Mouse (Mus musculus): ENCODE results near the gene Lrrc45. TPM values are rescaled to one million over a fixed set of nuclear protein-coding genes. Genes with fewer than 3 reads are reported as not detected.

Gene Lrrc45
- polyA plus RNA-seq, 1 experiment from 2014 or later = 57.0 TPM

DNA sequence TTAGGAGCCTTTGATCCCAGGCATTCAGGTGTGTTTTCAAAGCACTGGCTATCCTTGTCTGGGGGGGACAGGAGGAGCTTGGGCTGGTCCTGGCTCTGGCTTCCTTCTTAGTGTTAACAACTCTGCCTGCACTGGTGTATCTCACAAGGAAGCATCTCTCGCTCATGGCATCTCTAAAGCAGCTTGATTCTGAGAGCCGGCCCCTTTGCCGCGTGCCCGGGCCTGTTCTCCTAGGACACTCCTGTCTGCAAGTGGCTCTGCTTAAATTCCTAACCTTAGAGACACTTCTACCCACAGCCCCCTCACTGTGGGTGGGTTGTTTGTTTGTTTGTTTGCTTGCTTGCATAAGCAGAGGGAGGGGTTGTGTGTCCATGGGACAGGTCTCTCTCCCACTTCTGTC is 5.8 kb upstream of the Lrrc45 start:
- WGBS = 28% methylated on average over 5 of the region's 5 CpGs
- peaks cover 76% of the 10 kb centered on the region for H3K4me1 ChIP-seq
- H3K27me3 ChIP-seq (ENCODE audit: low read depth, poor library complexity, severe bottlenecking) = 0 out of 2 replicates have a peak, but pooled peaks cover 6% of the 10 kb centered on the region
- H3K27ac ChIP-seq (replicated peaks) = peak overlapping the region; percentile 82
- H3K4me3 ChIP-seq = no peak overlapping the region
- H3K9me3 ChIP-seq (replicated peaks) = no peaks in the 10 kb centered on the region
- DNase-seq (ENCODE audit: low spot score) = no peak
- H3K36me3 ChIP-seq = peaks cover 50% of the 10 kb centered on the region

DNA sequence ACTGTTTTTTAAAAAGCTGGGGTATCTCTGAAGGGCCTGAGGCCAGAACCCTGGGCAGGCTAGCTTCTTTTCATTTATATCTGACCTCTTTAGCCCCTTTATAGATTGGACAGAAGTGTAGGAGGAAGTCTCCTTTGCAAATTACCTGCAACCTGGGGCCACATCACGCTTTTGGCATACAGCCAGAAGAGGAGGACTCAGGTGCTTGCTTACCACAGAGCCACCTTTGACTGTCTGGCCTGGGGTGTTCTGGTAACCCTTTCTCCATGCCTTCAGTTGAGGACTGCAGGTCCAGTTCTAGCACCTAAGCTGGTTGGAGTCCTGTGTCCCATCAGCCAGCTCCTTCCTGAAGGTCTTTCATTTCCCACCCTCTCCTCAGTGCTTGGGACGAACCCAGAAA is 4.2 kb upstream of the Lrrc45 start:
- no peak overlapping the region for H3K4me3 ChIP-seq
- WGBS = 78% methylated on average over 2 of the region's 2 CpGs
- peaks cover 36% of the 10 kb centered on the region for H3K36me3 ChIP-seq
- no peak for DNase-seq (ENCODE audit: low spot score)
- 0 out of 2 replicates have a peak, but pooled peaks cover 6% of the 10 kb centered on the region for H3K27me3 ChIP-seq (ENCODE audit: low read depth, poor library complexity, severe bottlenecking)
- no peaks in the 10 kb centered on the region for H3K9me3 ChIP-seq (replicated peaks)
- no peak overlapping the region for H3K27ac ChIP-seq (replicated peaks)
- peaks cover 74% of the 10 kb centered on the region for H3K4me1 ChIP-seq

DNA sequence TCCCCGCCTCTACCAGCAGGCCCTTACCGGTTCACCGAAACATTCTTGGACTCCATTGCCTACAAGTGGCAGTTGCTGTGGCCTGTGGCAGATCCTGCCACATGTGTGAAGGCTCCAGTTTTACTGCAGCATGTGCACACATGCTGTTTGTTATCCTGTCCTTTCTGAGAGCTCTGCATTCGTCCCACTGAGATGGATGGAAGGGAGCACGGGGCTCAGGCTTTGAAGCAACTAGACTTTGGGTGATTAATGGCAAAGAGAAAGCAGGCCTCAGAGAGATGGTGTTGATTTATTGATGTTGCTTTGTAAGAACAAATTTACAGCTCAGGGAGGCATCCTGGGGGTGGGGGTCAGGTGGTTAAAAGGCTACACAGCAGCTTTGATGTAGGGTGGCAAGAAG is 3.1 kb upstream of the Lrrc45 start:
- 84% methylated on average over 5 of the region's 5 CpGs for WGBS
- DNase-seq (ENCODE audit: low spot score) = no peak
- Histone ChIP-seq H3K27ac (replicated peaks) (no peak overlapping the region), H3K4me3 (no peak overlapping the region), H3K36me3 (peaks cover 43% of the 10 kb centered on the region), H3K27me3 (ENCODE audit: low read depth, poor library complexity, severe bottlenecking) (0 out of 2 replicates have a peak, but pooled peaks cover 6% of the 10 kb centered on the region), H3K4me1 (peaks cover 71% of the 10 kb centered on the region), H3K9me3 (replicated peaks) (no peaks in the 10 kb centered on the region)

DNA sequence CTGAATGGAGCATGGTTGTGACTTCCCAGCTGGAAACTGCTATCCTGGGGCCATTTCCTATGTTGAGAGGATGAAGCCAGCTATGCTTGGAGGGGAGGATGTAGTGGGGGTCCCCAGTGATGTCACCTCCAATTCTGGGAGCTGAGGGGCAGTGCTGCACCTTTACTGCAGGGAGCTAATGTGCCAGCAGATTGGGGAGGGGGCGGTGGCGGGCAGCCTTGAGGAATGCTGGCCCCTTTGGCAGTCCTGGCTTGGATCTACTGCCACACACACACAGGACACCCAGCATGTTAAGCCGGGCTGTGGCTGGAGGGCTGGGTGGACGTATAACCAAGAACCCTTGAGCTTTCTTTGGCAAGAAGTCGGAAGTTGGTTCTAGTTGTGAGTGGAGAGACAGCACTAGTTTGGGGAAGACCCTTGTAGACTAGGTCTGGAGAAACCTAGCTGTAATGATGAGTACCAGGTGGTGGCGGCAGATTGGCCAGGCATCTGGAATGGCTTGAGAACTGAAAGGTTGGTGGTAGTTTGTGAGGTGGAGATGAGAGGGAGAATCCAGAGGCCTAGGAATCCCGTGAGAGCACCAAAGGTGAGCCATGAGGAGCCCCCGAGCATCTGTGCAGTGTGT is 1.6 kb upstream of the Lrrc45 start:
- peak overlapping the region; percentile 74 for H3K4me3 ChIP-seq
- DNase-seq (ENCODE audit: low spot score) = no peak
- no peaks in the 10 kb centered on the region for H3K9me3 ChIP-seq (replicated peaks)
- H3K36me3 ChIP-seq = peaks cover 55% of the 10 kb centered on the region
- peaks cover 56% of the 10 kb centered on the region for H3K4me1 ChIP-seq
- WGBS = 65% methylated on average over 8 of the region's 8 CpGs
- H3K27me3 ChIP-seq (ENCODE audit: low read depth, poor library complexity, severe bottlenecking) = 0 out of 2 replicates have a peak, but pooled peaks cover 6% of the 10 kb centered on the region
- H3K27ac ChIP-seq (replicated peaks) = 0 out of 2 replicates have a peak overlapping the region, but pooled peaks have one; percentile 81

DNA sequence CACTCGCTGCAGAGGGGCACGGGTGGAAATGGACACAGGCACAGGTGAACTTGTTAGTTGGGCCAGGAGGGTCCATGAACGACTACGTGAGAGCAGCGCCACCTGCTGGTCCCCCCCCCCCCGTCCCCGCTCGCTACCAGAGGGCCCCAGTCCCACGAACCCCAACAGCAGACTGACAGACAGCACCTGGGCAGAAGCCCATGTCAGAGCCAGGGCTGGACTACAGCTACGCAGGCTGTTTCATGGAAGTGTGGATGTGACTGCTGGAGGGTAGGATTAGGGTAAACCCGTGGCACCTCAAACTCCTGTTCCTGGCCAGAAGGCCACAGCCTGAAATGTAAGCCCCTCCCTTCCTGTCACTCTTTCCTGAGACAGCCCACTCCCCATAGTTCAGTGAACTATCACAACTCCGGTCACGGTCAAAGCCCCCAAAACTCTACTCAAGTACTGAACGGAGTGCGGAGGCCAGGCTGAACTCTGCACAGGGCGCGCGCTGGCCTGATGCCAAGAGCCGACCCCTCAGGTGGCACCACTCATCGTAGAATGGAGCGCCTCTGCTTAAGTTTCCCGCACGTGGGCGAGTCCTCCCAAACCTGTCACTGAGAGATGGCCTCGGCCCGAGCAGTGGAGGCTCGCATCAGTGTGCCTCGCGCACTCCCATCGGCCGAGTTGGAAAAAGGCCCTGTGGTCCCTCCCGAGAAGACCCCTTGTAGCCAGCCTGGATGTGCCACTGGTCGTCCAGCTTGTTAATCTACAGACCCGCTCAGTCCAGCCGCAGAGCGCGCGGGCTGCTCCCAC is 755 bp upstream of the Lrrc45 start:
- Histone ChIP-seq H3K36me3 (peaks cover 64% of the 10 kb centered on the region), H3K4me3 (peak overlapping the region; percentile 74), H3K9me3 (replicated peaks) (no peaks in the 10 kb centered on the region), H3K27ac (replicated peaks) (peak overlapping the region; percentile 81), H3K4me1 (peaks cover 48% of the 10 kb centered on the region), H3K27me3 (ENCODE audit: low read depth, poor library complexity, severe bottlenecking) (0 out of 2 replicates have a peak, but pooled peaks cover 6% of the 10 kb centered on the region)
- under 1% methylated on average over 38 of the region's 38 CpGs for WGBS
- peak; percentile 76 for DNase-seq (ENCODE audit: low spot score)

DNA sequence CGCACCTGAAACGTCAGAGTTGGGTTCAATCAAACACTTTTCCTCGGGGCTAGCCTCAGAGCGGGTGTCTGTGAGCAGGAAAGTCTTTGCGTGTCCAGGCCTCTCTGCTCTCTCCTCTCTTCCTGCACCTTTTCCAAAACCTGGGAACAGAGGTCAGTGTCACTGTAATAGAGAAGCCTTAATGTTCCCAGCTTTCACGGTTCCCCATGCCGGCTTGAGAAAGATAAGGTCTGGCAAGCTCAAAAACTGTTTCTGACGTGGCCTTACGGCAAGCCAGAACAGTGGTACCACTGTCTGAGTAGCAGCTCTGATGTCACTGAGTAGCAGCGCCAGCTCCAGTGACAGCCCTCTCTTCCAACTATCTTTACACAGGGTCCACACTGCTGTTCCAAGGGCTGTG is 821 bp downstream of the Lrrc45 start:
- no peak for DNase-seq (ENCODE audit: low spot score)
- peaks cover 66% of the 10 kb centered on the region for H3K36me3 ChIP-seq
- WGBS = 69% methylated on average over 10 of the region's 10 CpGs
- peak overlapping the region; percentile 81 for H3K27ac ChIP-seq (replicated peaks)
- H3K27me3 ChIP-seq (ENCODE audit: low read depth, poor library complexity, severe bottlenecking) = no peaks in the 10 kb centered on the region
- H3K9me3 ChIP-seq (replicated peaks) = no peaks in the 10 kb centered on the region
- H3K4me3 ChIP-seq = peak overlapping the region; percentile 74
- H3K4me1 ChIP-seq = peaks cover 33% of the 10 kb centered on the region

DNA sequence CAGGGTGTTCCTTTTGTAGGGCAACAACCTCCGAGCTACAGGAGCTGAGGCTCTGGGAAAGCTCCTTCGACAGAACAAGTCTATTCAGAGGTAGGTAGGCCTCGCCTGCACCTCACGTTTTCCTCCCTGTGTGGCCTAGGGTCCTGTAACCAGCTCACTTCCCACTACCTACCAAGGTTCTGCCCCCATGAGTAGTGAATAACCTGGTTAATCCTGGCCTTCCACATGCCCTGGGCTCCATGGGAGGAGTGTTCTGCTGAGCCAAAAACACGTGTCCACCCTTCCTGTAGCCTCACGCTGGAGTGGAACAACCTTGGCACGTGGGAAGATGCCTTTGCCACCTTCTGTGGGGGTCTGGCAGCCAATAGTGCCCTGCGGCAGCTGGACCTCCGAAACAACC is 1.4 kb downstream of the Lrrc45 start:
- Histone ChIP-seq H3K27ac (replicated peaks) (no peak overlapping the region), H3K27me3 (ENCODE audit: low read depth, poor library complexity, severe bottlenecking) (0 out of 2 replicates have a peak, but pooled peaks cover 4% of the 10 kb centered on the region), H3K9me3 (replicated peaks) (no peaks in the 10 kb centered on the region), H3K4me1 (peaks cover 37% of the 10 kb centered on the region), H3K36me3 (peaks cover 66% of the 10 kb centered on the region), H3K4me3 (peak overlapping the region; percentile 74)
- WGBS = 94% methylated on average over 9 of the region's 9 CpGs
- DNase-seq (ENCODE audit: low spot score) = no peak

DNA sequence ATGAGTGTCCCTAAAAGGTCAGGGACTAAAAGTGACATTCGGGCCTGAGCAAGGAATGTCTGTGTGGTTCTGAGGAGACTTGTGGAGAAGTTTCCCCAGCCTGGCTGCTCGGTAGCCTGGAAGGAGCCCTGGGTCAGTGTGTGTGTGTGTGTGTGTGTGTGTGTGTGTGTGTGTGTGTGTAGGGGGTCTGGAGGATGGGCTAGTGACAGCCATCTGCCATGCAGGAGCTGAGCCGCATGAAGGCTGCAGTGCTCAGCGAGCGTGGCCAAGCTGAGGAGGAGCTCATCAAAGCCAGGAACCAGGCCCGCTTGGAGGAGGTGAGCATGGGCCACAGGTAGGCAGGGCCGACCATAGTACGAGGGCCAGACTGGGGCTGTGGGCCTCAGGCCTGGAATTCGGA is 5.5 kb downstream of the Lrrc45 start:
- peaks cover 41% of the 10 kb centered on the region for H3K4me1 ChIP-seq
- no peak overlapping the region for H3K4me3 ChIP-seq
- WGBS = 88% methylated on average over 9 of the region's 9 CpGs
- H3K27ac ChIP-seq (replicated peaks) = no peak overlapping the region
- H3K36me3 ChIP-seq = peaks cover 52% of the 10 kb centered on the region
- H3K27me3 ChIP-seq (ENCODE audit: low read depth, poor library complexity, severe bottlenecking) = peaks cover 37% of the 10 kb centered on the region
- DNase-seq (ENCODE audit: low spot score) = no peak
- no peaks in the 10 kb centered on the region for H3K9me3 ChIP-seq (replicated peaks)

DNA sequence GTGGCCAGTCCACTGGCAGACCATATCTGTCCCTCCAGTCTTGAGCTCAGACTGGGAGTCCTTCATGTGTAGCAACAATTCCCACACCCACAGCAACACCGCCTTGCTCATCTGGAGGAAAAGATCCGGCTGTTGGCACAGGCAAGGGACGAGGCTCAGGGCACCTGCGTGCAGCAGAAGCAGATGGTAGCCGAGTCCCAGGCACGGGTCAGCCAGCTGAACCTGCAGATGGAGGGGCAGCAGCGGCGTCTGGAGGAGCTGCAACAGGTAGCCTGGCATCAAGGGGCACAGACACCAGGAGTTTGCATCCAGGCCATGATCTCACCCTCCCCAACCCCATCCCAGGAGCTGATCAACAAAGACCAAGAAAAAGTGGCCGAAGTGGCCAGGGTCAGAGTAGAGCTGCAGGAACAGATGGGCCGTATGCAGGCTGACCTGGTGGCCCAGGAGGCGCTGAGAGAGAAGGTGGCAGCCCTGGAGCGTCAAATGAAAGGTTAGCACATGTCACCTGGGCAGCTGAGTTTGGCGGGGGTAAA is 6.2 kb downstream of the Lrrc45 start:
- Histone ChIP-seq H3K36me3 (peaks cover 52% of the 10 kb centered on the region), H3K4me3 (no peak overlapping the region)
- WGBS = 90% methylated on average over 13 of the region's 13 CpGs

DNA sequence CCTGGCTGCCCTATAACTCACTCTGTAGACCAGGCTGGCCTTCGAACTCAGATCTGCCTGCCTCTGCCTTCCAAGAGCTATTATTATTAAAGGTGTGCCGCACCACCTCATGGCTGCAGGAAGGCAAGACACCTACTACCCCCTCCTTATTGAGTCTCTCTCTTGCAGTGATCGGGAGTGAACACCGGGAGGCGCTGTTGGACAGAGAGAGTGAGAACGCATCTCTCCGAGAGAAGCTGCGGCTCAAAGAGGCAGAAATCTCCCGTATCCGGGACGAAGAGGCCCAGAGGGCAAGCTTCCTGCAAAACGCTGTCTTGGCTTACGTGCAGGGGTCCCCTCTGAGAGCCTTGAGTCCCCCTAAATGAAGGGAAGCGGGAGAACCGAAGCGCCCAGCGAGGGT is 6.7 kb downstream of the Lrrc45 start:
- WGBS = 11% methylated on average over 17 of the region's 17 CpGs
- H3K27me3 ChIP-seq (ENCODE audit: low read depth, poor library complexity, severe bottlenecking) = peaks cover 43% of the 10 kb centered on the region

More for the DNA sequence above, 6.2 kb downstream of the Lrrc45 start:
- peaks cover 37% of the 10 kb centered on the region for H3K27me3 ChIP-seq (ENCODE audit: low read depth, poor library complexity, severe bottlenecking)
- H3K4me1 ChIP-seq = peaks cover 34% of the 10 kb centered on the region
- H3K9me3 ChIP-seq (replicated peaks) = no peaks in the 10 kb centered on the region
- no peak for DNase-seq (ENCODE audit: low spot score)
- H3K27ac ChIP-seq (replicated peaks) = no peak overlapping the region

DNA sequence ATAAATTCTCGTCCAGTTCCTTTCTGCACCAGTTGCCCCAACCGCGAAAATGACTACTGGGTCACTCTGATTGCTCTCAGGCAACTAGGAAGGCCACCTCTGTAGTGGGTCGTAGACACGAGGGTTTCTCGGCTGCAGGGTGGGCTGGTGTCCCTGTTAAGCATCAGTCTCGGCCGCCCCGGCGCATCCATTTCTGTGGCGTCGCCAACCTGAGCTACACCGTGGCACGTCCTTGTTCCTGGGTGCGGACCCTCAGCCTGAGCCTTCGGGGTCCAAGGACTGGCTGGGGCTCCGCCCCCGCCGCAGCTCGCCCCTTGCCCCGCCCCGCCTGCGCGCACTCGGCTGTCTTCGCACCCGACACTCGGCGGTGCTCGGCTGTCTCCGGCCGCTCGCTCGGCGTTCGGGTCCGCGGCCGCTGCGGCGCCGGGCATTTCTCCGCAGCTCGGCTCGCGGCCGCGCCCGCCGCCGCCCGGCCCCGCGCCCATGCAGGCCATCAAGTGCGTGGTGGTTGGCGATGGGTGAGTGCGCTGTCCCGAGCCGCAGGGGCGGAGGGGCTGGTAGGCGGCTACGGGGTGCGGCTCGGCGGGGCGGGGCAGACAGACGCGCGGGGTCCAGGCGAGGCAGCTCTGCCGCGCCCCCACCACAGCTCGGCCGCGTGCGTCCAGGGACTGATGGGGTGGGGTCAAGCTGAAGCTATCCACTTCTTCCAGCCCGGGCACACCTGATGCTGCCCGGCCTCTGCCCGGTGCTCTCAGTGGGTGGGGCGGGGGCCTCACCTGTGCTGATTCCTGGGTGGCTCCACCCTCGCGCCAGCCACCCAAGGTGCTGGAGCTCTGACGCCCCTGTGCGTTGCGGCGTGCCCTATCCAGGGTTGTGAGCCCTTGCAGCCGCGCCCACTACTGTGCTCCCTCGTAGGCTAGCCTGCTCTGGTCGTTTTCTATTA is 7.7 kb downstream of the Lrrc45 start, which contains the start of gene Rac3:
Gene Rac3, plus strand, starts transcription at position 347 of the 943 bp plus-strand sequence.
- WGBS = under 1% methylated on average over 90 of the region's 90 CpGs
- Histone ChIP-seq H3K27ac (replicated peaks) (peak within 1 kb of the TSS; percentile 79), H3K27me3 (ENCODE audit: low read depth, poor library complexity, severe bottlenecking) (peaks cover 52% of the 10 kb centered on the region)

More for the DNA sequence above, 6.7 kb downstream of the Lrrc45 start:
- Histone ChIP-seq H3K9me3 (replicated peaks) (no peaks in the 10 kb centered on the region), H3K4me3 (peak overlapping the region; percentile 74), H3K4me1 (peaks cover 30% of the 10 kb centered on the region), H3K27ac (replicated peaks) (peak overlapping the region; percentile 79), H3K36me3 (peaks cover 47% of the 10 kb centered on the region)
- peak; percentile 91 for DNase-seq (ENCODE audit: low spot score)

More for the DNA sequence above, 7.7 kb downstream of the Lrrc45 start, which contains the start of gene Rac3:
- peaks cover 37% of the 10 kb centered on the region for H3K36me3 ChIP-seq
- H3K9me3 ChIP-seq (replicated peaks) = no peaks in the 10 kb centered on the region
- DNase-seq (ENCODE audit: low spot score) = peak; percentile 81
- peak within 1 kb of the TSS; percentile 74 for H3K4me3 ChIP-seq
- peaks cover 34% of the 10 kb centered on the region for H3K4me1 ChIP-seq
